Mouse (Mus musculus) CD4-positive, CD25-positive, alpha-beta regulatory T cell, adult 4 months (primary cell): ENCODE data around the gene Aqp3. TPM values are rescaled to one million over a fixed set of nuclear protein-coding genes. Genes with fewer than 3 reads are reported as not detected.
"Not testable (repeated sequence)": the region's sequence is repeated elsewhere in the genome, so short reads cannot be mapped to it uniquely, and the experiment has no call there.

Experiments
- ATAC-seq: one replicate; pipeline ENCODE4 v1.8.0; 2017
- polyA plus RNA-seq, 2 experiments: library from polyadenylated mRNA; unstranded; fragments of 100-300 nt; shearing (Covaris generic); gene quantifications; one replicate each; pipeline ENCODE4 v1.2.1; 2017

The Aqp3 gene
- polyA plus RNA-seq, 2 experiments from 2014 or later: 8.3 to 13.9 TPM

DNA sequence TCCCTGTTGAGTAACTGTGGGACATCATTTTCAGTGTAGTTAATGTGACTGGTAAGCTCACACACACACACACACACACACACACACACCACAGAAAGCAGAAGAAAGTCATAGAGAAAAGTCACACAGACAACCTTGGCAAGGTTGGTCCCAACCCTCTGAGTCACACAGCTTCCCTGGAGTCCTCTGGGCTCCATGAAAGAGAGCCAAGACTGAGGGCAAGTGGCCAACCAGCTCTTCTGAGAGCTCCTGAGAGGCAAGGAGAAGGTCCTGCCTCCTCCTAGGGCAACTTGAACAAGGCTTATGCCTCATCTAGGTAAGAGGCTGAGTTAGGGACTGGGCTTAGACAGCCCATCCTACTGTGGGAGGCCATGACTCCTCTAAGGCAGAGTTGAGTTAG is 4.9 kb upstream of the Aqp3 start:
- no peak for ATAC-seq

DNA sequence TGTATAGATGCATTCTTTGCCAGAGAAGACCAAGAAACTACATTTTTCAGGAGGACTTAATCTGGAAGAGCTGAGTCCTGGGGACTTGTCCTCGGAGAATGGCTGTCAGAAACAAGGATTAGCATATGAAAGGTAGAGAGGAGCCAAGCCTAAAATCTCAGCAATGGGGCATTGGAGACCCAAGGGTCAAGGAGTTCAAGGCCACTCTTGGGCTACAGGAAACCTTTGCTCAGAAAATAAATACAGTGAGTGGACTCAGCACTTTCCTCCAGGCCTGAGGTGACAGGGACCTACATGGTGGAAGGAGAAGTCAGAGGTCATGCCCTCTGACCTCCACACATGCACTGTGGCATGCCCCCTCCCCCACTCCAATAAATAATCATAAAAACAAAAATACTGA is 3.0 kb upstream of the Aqp3 start:
- ATAC-seq: no peak

DNA sequence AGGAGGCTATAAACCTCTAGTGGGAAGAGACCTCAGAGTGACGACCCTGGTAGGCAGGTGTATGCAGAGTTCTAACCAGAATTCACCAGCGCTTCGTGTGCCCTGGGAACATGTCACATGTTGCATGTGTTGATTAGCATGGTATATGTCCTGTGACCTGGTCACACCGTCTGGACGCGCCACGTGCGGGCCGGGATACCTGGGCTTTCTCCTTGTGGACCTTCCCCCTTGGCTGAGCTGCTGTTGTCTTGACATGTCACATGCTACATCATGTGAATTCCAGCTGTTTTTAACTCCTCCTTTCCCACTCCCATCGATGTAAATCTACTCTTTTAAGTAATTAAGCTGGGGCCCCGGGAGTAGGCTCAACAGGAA is 581 bp upstream of the Aqp3 start:
- ATAC-seq: no peak

DNA sequence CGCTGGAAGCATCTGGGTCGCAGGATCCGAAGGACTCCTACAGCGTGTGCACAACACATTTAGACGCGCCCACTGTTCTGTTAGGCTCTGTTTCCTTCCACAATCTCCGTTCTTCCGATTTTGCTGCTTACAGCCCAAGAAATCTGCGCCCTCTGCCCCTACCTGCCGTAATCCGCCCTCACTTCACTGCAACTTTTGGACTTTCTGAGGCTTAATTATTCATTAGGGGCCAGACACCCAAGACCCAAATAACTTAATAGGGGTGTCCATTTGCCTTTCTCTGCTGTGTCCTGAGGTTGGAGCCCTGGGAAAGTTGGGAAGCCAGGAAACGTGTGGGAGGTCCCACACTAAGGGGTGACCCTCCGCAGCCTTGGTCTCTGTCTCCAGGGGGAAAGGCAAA is 602 bp downstream of the Aqp3 start:
- ATAC-seq: peak; percentile 41

DNA sequence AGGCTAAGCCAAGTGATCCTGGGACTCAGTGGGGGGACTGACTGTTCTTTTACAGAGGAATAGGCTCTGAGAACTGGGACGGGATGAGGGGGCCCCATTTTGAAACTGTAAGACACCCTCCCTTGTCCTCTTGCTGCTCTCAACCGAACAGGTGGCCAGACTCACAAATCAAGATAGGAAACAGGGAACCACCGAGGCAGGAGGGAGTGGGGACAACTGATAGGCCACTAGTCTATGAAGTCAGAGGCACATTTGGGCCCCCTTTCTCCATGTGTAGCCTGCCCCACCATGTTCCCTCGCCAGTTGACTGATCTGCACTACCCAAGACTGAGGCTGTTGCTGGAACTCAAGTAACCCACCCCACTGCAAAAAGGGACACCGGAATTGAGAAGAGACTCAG is 1.2 kb downstream of the Aqp3 start:
- ATAC-seq: no peak

DNA sequence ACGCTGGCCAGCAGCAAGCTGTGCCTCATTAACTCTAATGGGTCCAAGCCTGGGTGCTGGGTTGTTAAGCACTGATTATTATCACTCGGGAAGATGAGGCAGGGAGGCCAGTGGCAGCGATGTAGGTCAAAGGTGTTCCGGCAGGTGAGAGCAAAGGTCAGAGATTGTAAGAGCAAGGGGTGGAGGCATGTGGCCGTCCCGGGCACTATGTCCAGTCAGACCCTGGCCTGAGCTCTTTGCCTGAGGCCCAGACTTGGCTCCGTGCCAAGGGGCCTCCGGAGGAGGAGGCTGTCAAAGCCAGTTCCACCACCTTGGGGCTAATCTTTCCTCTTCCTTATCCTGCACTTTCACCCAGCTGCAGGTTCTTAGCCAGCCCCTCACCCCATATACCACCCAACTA is 1.8 kb downstream of the Aqp3 start:
- ATAC-seq: no peak

DNA sequence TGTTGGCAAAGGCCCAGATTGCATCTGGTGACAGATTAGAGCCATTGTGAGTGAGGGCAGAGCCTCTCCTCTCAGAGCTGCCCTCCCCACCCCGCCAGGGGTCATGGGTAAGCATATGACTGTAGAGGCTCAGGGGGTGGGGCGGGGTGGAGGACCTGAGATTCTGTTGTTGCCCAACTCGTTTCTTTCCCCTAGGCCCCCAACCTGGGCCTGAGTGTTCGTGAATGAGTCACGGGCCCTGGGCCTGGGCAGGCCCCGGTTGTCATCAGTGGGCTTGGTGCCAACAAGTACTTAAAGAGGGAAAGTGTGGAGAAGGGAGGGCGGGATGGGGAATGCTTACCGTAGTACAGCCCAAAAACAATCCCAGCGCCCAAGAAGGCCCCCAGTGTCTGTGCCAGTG is 3.6 kb downstream of the Aqp3 start:
- ATAC-seq: no peak

DNA sequence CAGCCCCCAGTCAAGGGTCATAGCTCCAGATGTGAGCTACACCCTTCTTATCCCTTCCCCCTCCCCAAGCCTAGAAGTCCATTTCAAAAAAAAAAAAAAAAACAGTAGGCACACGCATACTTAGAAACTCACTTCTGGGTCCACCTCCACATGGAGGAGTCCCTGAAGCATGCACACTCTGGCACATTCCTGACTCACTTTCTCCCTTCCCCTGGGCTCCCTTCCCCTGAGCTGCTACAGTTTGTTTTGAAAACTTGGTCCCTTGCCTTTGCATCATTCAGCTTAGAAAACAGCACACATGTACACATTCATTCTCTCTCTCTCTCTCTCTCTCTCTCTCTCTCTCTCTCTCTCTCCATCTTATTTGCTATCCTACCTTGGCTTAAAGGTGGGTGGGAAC is 5.0 kb downstream of the Aqp3 start:
- ATAC-seq: no peak

DNA sequence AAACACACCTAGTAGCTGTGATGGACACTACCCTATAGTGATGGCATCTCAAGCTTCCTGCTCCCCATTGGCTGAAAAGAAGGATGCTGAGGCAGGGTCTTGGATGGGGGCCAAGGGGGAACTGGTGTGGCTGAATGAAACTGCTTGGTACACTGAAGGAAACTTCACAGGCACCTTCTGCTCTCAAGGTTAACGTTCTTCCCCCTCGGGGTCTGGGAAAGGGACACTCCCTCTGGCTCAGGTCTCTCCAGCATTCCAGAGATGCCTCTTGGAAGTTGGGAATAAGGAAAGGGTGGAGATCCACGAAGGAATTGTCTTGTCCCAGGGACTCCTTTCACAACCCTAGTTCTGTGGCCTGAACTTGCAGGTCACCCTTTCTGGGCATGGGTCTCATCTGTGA is 6.6 kb downstream of the Aqp3 start:
- ATAC-seq: no peak

DNA sequence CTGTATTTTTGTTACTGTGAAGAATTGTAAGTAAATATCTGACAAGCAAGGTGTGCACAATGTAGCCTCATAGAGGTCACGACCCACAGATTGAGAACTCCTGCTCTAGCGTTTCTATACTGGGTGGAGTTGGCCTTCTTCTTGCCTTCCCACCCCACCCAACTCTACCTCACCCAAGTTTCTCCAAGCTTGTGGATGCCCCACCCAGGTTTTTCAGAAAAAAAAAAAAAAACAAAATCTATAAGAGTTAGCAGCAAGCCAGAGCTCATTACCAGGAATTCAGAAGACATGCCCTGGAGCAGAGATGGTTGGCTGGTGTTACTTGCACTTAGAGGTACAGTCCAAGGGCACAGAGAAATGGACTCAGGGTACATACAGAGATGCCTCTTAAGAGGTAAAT is 8.3 kb downstream of the Aqp3 start:
- no peak for ATAC-seq

DNA sequence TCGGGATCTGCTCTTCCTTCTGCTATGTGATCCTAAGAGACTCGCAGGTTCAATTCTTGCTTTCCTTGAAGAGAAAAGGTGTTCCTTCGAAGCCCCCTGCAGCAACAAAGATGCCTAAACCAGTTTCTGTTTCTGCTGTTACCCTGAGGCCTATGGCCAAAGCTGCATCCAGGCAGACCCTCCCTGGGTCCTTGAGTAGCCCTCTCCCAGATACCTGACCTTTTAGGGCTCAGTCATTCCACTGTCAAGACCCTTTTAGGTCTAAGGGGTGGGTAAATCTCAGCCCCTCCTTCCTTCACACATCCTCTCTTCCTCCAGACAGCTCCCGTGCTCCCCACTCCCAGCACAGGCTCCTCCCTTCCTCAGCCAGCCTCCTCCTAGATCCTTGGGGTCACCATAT is 8.8 kb downstream of the Aqp3 start:
- no peak for ATAC-seq

DNA sequence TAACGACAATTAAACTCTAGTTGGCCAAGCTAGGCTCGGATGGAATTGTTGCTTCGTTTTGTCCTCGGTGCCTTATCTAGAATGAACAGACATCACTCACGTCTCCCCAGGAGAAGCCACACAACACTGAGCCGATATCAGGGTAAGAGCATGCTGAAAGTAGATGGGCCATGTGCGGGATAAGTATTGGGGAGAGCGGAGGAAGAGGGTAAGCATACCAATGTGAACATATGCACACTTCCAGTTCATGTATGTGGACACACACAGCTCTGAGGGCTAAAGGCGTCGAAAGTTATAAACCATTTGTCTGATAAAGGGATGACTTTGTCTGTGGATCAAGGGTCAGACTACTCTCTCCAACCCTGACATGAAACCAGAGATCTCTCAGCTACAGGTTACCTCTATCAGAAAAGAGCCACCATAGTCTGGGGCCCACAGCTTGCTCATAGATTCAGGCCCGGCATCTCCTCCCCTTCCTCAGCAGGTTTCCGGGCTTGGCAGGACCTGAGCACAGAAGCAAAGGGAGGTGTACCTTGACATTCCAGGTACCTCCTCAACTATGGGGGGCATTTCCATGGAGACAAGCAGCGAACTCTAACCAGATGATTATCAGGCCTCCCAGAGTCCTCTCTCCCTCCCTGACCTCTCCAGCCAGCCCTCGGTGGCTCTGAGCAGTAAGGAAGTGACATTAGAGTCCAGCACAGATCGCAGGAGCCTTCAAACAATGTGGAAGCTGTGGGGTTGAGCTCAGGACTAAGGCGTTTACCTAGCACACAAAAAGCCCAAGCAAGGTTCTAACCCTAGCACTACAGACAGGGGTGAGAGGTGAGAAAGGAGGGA is 10.3 kb downstream of the Aqp3 start:
- no peak for ATAC-seq

DNA sequence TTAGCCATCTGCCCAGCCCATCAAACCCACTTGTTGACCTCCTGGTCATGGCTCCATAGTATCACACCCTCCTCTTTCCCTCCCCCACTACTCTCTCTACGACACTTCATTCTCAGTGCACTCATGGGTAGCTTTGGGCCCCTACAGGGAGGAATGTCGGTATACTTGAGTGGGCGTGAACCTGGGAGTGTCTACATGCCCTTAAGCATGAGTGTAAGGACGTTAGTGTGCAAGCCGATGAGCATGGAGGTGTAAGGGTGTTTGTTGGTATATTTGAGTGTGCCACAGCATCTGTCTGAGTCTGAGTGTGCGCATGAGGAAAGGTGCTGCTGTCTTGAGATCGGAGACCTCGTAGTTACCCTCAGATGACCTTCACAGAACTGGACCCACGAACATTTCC is 11.0 kb downstream of the Aqp3 start:
- no peak for ATAC-seq

DNA sequence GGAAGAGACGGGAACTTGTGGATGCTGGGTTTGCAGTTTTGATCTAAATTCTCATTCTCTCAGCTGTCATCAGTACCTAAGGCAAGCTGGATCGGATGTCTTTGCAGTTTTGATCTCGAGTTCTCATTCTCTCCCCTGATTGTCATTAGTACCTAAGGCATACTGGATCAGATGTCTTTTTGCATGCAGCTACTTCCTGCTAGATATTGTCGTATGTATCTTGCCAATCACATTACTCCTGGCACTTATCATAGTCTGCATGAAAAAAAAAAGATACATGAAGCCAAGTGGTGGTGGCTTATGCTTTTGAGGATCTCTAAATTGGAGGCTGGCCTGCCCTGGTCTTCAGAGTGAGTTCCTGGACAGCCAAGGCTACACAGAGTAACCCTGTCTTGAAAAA is 13.2 kb downstream of the Aqp3 start:
- ATAC-seq: no peak

DNA sequence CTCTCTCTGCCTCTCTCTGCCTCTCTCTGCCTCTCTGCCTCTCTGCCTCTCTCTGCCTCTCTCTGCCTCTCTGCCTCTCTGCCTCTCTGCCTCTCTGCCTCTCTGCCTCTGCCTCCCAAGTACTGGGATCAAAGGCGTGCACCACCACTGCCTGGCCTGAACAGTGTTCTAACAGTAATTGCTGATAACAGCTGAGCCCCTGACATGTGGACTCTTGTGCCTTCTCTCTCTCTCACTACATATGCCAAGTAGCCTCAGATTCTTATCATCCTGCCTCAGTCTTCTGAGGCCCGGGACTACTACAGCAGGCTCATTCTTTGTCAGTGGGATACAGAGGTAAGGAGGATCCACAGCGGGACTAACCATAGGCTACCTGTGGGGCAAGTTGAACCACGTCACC is 15.2 kb downstream of the Aqp3 start:
- not testable (repeated sequence) for ATAC-seq

DNA sequence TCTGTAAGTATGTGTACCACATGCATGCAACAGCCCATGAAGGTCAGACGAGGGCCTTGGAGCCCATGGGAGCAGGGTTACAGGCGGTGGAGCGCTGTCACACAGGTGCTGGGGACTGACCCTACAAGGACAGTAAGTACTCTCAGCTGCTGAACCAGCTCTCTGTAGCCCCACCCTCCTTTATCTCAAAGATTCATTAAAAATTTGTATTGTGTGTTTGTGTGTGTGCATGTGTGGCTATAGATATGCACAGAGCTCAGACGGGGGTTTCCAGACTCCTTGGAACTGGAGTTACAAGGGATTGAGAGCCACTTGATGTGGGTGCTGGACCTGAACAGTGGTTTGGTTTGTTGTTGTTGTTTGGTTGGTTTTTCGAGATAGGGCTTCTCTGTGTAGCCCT is 16.2 kb downstream of the Aqp3 start:
- ATAC-seq: no peak

DNA sequence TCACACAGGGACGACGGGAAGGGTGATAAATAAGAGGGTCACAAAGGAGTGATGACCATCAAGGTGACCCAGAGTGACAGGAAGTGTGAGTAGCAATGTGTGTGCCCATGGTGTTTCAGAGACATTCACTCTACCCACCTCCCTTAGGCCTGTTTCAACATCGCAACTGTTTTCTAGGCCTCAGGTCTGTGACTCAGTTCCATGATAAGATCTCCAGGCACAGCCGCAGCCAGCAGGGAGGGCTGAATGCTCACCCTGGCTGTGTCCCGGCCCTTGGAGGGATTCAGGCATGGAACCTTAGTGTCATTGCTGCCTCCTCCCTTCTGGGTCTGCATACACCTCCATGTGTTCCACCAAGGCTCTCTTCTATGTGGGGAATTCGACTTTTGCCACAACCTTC is 19.3 kb downstream of the Aqp3 start:
- no peak for ATAC-seq

DNA sequence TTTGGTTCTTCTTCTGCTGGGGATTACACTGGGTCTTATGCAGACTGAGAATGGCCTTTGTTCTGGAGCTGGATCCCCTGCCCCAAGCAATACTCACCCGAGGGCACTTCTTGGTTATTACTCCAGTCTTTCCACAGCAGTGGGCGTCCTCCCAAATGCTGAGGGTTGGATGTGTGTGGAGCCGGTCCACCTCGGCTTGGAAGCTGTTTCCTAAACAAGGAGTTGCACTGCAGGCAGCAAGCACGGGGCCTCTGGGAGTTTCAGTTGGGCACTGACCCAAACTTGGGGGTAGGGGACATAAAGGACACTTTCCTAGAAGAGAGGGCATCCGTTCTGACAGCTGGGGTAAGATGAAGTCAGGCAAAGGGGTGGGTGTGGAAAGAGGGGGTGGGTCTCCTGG is 23.5 kb downstream of the Aqp3 start:
- ATAC-seq: no peak

DNA sequence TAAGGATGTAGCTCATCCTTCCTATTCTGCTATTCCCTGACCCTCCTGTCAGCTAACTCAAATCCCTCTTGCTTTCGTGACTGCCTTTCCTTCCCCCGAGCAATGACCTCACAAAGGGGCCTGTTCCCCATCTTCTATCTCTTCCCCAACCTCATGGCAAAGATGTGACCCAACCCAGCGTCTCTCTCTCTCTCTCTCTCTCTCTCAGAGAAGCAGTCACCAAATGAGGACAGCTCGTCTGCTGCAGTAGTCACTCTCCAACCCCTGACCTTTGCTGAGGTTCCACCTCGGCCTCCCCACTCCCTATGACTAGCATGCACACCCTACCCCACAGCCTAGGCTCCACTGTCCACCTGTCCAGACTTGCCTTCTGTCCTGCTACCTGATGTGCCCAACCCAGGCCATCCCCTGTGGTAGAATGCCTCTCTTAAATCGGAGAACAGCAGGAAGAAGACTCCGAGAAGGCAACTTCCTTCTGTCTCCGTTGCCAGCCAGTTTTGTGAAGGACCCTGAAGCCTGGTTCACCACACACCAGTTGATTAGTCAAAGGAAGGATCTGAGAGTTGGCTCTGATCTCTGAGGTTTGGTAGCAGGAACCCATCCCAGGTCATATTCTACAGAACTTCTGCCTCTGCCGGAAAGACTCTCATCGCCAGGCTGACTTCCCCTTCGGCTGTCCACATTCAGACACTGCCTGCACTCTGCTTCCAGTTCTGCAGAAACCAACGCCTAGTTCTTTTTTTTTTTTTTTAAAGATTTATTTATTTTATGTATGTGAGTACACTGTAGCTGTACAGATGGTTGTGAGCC is 24.8 kb downstream of the Aqp3 start:
- ATAC-seq: no peak

DNA sequence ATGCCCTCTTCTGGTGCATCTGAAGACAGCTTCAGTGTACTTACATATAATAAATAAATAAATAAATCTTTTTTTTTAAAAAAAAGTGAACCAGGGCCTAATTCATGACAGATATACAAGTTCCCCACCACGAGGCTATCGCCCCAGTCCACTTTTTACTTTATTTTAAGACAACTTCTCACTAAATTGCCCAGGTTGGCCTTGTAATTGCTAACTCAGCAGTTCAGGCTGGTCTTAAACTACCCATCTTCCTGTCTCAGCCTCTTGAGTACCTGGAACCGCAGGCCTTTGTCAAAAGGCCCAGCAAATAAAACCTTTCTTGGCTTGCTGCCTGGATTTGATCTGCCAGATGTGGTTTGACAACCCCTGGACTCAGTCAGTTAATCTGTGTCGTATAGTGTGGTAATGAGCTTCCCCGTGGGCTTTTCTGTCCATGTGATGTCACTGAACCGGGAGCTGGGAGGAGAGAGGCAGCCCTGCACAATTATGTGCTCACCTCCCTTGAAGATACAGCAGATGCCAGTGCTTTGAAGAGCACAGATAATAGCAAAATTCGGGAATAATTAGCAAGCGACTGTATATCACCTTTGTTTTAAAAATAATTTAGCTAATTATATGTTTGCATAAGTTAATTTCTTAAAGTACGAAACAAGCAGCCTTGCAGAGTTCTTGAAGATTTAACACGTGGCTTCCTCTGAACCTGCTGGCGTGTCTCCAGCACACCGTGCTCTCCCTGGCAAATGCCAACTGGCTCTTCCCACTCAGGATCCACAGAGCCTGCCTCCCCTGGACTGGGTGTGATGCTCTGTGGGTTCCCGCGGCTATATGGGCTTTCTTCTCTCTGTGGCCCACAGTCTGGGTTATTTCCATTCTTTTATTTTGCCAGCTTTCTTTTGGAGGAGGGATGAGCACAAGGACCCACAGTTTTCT is 26.2 kb downstream of the Aqp3 start:
- ATAC-seq: no peak

DNA sequence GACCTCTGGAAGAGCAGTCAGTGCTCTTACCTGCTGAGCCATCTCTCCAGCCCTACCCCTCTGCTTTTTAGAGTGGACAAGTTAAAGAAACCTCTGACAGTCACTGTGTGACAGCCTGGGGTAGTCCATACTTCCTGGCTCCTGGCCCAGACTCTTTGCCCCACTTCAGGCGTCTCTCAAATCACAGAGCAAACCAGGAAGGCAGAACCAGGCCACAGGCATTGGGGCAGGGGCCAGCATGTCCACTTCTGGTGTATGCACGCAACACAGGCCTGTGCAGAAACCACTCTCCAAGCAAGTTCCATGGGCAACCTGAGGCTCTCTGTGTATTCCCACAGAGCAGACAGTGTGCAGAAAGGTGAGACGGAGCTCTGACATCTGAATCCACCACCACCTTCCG is 32.8 kb downstream of the Aqp3 start:
- no peak for ATAC-seq

DNA sequence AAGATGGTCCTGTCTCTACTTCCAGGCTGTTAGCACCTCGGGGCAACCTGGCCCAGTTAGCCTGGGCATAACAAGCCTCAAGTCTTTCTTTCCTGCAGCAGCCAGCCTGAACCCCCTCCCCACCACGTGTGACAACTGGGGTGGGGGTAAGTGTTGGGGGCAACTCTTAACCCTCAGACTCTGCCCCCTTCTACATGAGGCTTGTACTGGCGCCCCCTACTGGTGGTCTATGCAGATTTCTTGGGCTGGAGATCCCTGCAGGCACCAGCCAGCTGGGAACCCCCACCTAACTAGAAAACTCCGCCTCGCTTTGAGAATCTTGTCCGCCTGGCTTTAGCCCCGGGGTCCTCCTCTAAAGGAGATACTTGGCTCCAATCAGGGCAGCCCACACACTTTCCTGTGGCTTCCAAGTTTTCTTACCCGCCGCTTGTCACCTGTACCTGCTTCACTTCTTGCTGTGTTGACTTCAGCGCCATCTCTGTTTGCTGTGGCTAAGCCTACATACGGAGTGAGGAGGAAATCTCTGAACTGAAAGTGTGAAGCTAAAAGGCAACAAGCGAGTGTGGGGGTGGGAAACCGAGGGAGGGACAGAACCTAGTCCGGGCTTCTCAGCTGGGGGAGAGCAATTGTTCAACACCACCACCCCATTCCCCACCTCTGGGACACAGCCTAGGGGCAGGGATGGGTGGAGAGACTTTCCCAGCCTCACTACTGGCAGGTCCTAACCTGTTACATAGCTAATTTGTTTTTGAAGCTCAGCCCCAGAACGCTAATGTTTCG is 33.9 kb downstream of the Aqp3 start:
- no peak for ATAC-seq
